Mouse (Mus musculus) brain, adult 2 months (tissue): ENCODE results near the gene Pepd.

Experiments
- DNase-seq: peaks from one replicate; pipeline ENCODE4 v3.0.0; 2011; ENCODE audit warnings: low read depth, low spot score

The Pepd gene

DNA sequence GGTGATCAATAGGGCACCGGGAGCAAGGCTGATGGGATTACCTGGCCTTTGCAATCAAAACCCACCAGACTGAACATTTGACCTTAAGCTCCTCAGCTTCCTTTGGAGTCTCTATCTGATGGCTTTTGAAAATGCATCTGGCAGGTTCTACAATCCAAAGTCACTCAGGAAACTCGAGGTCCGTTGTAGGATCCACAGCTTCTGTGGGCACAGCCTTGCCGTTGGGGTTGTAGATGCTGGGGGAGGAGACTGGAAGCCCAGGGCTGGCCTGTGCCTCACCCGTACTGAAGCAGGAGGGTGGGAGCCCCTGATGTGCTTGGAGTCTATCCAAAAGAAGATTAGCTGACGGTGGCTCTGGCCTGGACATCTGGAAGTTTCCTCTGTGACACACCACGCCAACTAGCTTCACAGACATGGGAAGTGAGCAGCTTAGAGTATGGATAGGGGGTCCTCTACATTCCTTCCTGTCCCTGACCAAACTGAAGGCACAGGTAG, 18.1 kb downstream of the Pepd start:
- DNase-seq = no peak

DNA sequence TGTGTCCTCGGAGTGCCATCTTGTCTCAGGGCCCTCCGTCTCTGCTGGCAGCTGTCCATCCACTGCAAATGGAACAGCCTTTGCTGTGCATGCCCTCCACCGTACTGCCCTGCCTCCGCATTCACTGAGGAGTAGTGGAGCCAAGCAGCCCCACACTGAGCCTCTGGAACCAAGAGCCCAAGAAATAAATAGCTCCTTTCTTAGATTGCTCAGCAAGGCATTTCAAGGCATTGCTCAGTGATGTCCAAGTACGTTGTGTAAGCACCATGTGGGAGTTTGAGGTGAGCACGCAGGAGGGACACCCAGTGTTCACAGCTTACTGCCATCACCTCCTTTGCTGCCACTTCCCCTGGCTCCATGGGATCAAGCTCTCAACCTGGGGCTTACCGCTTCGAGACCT, 20.5 kb downstream of the Pepd start:
- DNase-seq = peak; percentile 55

DNA sequence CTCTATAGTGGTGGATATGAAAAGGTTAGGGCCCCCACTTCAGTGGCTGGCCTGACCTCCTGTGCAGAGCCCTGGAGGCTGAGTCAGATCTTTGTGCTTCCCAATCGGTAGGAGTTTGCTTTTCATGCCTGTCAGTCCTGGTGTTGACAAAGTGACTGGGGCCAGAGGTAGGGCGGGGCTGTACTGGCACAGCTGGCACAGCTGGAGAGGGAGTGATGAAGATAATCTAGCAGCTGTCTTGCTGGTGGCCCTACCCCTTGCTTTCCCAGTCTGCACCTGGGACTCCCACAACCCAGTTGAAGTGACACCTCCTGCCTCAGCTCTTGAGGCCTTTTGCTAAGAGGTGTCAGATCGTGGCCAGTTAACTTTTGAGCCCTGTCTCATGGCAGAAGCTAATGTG, 21.0 kb downstream of the Pepd start:
- no peak for DNase-seq

DNA sequence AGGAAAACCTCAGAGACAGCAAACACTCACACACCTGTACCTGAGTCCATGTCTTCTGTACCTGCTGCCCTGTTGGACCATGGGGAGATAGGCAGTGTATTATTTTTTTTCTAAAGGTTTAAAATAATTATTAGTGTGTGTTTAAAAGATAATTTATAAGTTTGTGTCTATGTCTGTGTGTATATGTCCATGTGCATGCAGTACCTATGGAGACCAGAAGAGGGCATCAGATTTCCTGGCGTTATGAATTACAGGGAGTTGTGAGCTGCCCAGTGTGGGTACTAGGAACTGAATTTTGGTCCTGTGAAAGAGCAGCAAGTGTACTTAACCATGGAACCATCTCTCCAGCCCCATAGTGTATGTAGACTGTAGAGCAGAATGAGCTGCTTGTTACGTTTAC, 24.2 kb downstream of the Pepd start:
- no peak for DNase-seq

DNA sequence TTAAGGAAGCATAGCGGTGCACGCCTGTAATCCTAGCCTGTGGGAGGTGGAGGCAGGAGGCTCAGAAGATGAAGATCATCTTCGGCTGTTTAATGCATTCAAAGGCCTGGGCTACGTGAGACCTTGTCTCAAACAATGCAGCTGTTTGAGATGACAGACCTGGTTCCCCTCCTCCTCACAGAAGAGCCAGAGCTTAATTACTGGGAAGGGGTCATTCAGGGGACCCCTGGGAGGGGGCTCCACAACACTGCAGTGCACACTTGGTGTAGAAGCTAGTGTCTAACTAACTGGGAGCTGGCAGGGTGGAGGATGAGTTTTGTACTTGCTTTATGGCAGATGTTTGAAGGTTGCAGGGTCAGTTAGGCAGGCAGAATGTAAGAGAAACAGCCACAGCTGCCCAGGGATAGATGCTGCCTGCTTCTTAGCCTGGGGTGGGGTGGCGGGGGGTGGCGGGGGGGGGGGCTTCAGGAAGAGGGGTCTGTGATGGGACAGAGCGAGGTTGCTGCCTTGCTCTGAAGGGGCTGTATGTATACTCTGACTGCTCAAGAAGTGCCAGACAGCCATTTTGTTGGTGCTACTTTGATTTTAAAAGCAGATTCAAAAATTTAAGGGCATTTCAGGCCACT, 26.6 kb downstream of the Pepd start:
- DNase-seq = no peak

DNA sequence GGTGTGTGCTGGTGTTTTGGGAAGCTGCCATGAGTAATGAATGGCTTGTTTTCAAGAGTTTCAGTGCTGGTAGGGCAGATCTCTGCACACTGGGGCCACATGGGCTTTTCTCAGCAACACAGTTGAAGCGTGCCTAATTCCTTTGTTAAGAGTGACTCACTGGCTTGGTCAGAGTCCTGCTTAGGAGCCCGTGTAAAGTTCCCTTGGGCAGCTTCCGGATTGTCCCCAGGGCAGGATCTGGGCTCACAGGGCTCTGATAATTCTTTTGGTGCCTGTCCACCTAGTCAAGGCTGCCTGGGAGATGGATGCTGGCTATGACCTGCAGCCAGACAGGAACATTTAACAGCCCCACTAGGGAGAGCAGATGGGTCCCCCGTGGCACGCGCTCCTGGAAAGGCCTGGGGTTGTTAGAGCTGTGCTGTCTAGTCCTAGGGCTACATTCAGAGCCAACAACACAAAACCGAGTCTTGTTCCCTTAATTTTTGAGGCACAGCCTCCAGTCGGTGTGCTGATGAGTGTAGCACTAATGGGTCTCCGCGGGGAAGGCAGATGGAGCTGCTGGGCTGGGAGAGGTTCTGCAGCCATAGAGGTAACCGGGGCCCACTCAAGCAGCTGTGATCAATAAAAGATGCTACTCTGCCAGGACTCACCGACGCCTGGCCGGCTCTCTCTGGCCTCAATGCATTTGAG, 27.2 kb downstream of the Pepd start:
- peak; percentile 91 for DNase-seq

DNA sequence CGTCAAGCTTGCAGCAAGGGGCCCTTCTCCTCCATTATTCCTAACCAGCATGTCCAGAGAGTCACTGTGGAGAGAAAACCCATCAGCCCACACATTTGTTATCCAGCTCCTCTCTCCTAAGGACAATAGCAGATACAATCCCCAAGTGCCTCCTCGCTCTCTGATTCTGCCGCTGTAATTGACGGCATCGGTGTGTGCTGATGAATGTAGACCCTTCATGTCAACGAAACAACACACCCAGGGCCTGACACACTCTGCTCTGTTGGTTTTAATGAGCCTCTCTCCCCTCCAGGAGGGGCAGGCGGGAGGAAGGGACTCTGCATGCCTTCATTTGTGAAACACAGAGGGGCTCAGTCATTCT, 27.8 kb downstream of the Pepd start:
- no peak for DNase-seq

DNA sequence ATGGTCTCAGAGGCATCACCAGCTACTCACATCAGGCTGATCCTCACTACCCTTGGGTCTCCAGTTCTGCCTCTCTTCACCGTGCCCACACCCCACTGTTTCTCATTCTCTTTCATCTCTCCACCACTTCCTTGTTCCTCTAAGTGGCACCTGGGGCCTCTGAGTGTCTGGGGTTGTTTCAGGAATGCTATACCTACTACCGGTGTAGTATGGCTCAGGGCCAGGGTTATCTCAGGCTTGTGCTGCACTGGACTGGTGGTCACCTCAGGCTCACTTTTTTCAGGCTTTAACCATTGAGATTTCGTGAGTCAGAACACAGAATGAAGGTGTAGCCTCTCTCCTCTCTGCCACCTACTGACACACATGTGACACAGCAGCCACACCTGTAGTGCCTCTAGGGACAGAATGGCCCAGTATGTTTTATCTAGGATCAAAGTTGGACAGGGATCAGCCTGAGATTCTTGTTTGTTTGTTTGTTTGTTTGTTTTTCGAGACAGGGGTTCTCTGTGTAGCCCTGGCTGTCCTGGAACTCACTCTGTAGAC, 31.5 kb downstream of the Pepd start:
- DNase-seq = no peak

DNA sequence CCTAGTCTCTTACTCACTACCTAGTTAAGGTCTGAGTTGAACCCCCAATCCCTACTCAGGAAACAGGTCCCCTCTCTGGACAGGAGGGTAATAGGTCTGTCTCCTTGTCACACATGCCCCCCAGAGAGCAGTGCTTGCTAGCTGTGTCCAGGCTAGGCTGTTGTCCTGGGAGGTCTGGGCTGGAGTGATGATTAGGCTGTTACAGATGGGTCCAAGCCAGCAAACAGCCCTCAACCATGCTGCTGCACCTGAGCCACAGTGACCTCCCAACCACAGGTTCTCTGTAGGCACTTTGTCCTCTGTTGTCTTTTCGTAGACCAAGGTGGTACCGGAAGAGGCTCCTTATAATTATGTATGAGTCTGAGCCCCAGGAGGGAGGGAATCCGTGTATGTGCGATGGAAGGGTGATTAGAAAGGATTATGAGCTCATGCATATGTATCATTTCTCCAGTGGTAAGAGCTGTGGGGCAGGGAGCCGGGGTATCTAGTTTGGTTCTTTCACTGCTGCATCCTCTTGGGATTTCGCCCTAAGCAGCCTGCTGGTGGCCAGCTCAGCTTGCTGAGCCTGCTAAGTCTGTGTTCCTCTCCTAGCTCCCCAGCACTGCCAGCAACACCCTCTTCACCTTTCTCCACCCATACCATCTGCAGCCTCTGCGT, 34.2 kb downstream of the Pepd start:
- DNase-seq = no peak

DNA sequence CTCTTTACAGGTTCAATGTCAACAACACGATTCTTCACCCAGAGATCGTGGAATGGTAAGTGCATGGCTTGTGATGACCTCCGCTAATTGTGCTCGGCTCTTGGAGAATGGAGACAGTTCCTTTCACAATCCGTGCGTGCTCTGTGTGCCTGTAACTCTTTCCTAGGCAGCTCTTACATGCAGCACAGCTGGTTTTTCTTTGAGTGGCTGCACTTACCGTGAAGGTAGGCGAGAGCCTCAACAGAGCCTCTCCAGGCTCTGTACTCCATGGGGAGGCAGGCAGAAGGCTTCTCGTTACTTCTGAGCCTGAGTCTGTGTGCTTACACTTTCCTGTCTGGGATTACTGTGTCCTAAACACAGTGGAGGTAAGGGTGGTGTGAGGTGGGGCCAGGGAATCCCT, 42.4 kb downstream of the Pepd start:
- no peak for DNase-seq

DNA sequence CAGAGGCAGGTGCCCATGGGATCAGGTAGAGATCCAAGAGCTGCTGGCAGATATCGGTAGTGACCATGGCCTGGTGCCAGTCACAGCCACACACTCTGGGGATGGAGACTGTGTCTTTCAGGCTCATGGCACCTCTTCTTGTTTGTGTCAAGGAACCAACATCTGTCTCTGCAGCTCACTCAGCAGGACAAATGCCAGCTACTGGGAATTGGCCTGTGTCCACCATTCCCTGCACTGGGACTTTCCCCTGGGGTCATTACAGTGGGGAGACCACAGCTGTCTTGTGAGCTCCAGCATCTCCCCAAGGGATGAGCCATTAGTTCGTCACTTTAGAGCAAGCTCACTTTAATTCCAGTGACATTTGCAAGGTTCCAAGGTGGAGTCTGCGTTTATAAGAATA, 43.1 kb downstream of the Pepd start:
- DNase-seq = no peak

DNA sequence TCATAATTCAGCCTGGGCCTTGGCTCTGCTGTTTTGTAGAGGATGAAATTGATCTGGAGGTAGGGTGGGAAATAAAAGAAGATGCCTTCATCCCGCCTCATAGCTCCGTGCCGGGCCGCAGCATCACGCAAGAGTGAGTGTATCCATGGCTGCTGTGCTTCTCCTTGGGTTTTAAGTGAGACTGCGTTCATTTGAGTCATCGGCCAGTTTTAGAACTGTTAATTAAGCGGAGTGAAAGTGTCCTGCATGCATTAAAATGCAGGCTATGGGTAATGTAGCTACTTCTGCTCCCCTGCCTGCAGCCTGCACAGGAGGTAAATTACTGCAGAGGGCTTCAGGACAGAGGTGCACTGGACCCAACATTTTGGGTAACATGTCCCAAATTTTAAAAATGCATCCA, 45.0 kb downstream of the Pepd start:
- DNase-seq = peak; percentile 64

DNA sequence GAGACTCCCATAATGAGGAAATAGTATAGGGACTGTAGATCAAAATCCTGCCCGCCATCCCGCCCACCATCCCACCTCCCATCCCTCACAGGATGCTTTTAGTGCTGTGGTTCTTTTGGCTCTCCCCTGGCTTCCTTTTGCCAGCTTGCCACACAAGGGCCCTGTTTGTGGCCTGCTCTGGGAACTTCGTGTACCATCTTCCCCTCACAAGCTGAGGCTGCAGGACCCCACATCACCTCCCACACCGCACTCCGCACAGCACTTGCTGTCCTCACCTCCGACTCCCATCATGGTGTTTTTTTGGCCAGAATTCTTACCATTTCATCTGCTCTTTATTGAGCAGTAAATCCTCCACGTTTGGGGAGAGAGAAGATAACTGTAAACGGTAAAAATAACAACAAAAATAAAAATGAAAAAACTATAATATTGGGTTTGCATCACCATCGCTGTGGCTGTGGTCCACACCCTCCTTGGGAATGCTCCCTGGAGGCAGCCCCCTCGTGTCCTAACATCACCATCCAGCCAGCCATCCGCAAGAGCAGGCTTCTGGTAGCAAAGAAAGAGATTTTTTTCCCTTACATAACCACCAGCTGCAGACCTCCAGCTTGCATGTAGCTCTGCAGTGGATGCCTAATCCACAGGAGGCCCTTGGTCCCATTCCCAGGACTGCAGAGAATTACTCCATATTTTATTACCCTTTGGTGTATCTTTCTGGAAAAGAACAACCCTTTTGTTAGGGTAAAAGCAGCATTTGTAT, 51.9 kb downstream of the Pepd start:
- DNase-seq = peak; percentile 80

DNA sequence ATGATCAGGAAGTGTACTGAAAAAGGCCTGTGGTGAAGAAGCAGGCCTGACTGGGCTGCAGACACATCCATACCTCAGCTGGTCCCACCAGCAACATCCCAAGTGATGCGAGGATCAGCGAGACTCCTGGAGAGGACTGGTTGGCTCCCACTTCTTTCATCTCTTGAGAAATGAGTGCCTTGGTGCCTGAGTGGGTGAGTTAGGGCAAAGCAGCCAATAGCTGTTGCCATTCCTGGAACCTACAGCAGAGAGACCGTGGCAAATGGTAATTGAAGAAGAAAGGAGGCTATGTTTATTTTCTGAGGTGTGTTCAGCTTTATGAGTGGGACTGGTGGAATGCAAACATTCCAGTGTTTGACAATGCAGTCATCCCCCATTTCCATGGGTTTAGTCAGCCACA, 55.2 kb downstream of the Pepd start:
- DNase-seq = no peak

DNA sequence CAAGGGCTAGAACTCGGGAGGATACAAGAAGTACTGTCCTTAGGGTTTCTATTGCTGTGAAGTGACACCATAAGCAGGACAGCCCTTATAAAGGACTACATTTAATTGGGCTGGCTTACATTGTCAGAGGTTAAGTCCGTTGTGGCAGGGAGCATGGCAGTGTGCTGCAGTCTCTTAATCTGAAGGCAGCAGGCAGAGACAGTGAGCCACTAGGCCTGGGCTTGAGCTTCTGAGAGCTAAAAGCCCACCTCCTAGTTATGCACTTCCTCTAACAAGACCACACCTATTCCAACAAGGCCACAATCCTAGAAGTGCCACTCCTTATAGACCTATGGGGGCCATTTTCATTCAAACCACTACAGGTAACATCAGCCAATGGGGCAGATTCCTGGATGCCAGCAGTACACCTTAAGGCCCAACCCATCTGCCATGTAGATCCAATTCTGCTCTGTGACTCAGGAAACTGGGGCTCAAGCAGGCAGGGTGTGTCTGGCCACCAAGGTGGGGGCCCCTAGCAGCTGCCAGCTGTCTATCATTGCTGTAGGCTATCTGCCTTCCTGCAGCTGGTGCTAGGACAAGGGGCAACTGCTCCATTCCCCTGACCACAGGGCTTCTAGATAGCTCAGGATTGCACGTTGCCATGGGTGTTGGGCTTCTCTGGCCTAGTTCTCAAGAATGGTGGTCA, 56.7 kb downstream of the Pepd start:
- DNase-seq = no peak

DNA sequence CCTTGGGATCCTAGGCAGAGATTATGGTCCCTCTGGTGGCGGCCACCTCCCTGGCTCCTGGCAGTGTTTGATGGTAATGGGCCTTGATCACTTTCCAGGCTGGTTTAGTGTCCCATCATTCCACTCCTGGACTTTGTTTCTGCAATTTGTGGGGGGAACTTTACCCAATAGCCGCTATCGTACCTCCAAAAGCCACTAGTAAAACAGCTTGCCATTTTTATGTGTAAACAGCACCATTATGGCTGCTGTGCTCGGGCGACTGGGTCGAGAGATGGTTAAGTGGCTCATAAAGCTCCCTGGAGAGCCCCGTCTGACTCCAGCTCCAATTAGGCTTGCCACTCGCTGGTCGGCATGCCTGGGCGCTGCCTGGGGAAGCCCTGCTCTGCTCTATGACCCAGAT, 59.6 kb downstream of the Pepd start:
- DNase-seq = no peak

DNA sequence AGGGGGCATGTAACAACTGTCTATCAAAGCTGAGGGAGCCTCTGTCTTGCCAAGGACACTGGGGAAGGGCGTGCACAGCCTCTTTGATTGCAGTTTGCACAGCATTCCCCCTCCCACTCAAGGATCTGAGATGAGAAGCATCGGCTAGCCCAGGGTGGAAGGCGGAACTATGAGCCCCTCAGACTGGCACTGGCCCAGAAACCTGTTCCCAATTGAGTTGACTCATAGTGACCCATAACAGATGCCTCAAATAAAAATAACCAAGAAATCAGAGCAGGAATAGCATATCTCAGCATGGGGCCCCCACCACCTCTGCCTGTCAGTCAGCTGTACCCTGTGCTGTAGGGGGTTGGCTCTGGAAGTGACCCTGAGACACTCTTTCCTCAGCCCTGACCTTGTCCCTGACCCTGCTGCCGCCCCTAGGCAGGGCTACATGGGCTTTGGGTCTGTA, 60.8 kb downstream of the Pepd start:
- peak; percentile 61 for DNase-seq

DNA sequence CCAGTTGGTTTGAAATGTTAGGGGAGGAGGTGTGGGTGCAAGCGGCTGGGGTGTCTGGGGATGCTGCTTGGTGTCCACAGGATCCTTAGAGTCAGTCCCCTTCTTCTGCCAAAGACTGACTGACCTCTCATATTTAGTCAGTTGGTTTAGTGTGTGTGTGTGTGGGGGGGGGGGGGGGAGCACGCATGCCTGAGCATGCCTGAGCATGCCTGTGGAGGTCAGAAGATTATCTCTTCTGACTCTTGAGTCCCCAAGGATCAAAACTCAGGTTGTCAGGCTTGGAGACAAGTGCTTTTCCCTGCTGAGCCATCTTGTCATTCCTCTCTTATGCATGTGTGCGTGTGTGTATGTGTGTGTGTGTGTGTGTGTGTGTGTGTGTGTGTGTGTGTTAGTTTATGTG, 61.7 kb downstream of the Pepd start:
- no peak for DNase-seq

DNA sequence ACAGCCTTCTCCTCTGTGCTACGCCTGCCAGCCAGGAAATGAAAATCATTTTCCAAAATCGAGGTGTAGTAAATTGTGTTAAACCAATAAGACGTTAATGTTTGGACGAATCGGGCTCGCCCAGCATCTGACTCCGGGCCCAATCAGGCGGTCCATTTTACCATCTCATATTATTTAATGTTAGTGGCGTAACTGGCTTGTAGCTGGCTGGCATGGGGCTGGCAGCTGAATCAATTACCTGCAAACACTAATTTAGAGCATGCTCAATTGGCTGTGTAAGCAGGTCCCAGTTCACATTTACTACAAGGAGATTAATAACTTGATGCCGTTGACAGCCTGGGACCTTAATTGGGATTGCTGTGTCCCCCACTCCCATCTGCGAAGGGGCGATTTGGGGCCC, 63.7 kb downstream of the Pepd start:
- DNase-seq = no peak

DNA sequence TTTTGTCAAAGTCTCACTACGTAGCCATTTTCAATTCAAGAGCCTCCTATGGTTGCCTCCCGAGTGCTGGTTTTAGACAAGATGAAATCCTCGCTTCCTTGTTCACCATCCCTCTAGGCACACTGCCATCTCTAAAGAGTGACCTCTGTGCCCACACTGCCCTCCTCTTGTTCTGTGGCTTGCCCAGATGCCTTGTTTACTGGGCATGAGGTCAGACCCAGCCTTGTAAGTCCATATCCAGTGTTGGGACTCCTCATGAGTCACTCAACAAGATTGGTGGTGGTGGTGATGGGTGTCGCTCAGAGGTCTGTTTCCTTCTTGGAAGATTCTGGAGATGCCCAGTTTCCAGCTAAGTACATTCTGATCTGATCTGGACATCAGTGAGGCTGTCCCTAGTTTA, 65.2 kb downstream of the Pepd start:
- no peak for DNase-seq

DNA sequence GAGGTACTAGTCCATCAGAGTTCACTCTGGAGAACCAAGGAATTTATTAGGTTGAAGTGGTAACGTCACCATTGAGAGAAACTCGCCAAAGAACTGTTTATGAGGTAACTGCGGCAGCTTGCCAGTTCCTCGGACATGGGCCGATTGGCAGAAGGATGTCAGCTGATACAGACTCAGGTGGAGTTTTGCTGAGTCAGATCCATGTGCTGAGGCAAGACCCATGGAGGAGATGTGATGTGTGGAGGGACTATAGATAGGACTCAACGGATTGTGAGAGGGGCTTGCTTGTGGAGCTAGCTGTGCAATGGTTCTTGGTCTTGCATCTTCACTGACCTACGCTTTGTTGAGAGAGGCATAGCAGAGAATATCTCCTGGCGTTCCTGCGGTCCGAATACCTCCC, 69.6 kb downstream of the Pepd start:
- no peak for DNase-seq
